Mouse (Mus musculus) ovary, postnatal 10 days (tissue): ENCODE measurements around the gene Sdk2.

Source experiments
- DNase-seq: peaks from one replicate; pipeline ENCODE4 v3.0.0; 2022; ENCODE audit warnings: low spot score

Gene Sdk2

DNA sequence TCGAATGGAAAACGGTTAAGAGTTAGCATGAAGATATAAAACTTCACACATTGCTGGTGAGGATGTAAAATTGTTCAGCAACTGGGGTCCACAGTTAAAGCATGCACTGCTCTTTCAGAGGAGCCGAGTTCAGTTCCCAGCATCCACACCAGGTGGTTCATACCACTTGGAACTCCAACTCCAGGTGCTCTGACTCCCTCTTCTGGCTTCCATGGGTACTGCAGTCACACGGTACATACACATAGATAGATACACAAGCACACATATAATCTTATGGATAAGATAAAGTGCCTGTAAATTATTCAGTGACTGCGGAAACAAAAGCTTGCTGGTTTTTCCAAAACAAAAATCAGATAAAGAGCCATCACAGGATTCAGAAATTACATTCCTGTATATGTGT, 19.9 kb downstream of the Sdk2 start:
- no peak for DNase-seq

DNA sequence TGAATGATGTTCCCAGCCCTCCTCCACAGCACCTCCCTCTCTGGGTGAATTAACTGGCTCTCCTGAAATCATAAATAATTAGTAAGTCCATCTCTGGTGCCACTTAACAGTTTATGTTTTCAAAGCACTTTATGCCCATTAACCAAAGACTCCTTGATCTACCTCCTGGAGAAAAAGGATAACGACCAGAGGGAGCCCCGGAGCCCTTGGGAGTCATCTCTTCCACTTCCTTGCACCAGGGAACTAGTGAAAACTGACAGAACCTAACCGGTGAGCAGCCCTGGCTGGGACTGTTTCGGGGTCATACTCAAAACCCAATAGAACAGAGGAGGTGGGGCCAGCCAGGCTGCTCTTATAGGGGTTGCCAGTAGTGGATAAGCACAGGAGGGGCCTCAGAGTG, 22.5 kb downstream of the Sdk2 start:
- no peak for DNase-seq

DNA sequence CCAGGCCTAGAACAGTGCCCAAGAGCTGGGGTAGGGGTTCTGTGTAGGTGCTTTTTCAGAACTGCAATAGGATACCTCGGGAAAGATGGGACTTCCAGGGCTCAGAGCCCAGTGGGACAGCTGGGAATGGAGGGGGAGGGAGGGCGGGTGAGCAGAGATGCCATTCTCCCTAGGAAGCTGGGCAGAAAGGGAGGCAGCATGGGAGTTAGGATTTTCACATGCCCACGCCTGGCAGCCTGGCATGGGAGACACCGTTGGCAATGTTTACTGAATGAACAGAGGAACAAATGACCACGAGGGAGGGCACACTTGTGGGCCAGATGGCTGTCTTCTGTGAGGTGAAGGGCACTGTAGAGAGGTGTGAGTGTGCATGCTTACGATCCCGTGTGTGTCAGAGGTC, 23.3 kb downstream of the Sdk2 start:
- DNase-seq, result no peak

DNA sequence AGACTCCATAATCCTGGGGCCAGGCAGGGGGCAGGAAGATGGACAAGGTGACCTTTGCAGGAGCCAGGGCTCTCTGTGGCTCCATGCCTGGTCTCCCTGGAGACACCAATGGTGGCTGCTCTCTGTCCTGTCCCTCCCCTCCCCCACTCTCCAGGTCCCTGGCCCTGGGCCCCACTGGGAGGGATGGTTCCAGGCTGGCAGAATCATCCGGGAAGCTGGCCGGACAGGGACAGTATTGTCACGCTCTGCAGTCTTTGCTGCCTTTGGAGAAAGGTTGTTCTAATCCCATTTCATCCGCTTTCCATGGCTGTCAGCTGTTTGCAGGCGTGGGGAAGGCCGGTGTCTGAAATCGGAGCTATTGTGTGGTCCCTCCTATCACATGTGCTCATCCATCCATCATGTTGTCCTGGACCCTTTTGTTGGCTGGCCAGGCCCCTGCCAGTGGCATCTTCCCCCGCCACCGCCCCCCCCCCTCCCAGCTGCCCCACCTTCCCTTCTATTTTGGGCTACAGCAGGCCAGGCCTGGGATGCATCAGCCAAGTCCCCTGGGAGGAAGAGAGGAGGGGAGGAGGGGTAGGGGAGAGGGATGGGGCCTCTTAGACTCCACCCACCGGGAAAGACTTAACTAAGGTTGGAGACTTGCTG, 26.3 kb downstream of the Sdk2 start:
- no peak for DNase-seq

DNA sequence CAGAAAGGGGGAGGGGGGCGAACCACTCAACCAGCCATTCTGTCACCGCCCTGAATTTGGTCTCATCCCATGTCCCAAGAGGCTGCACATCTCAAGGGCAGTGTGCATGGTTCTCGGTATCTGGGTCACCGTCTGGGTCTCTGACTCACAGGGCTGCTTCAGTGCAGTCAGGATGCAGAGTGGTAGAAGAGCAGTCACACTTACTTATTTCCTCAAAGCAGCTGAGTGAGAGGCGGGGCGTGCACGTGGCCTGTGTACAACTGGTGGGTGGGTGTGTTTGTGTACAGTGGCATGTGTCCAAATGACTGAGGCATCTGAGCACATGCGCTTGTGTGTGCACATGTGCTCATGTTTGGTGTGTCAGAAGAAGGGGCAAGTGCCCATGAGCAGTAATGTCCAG, 28.8 kb downstream of the Sdk2 start:
- DNase-seq, result no peak

DNA sequence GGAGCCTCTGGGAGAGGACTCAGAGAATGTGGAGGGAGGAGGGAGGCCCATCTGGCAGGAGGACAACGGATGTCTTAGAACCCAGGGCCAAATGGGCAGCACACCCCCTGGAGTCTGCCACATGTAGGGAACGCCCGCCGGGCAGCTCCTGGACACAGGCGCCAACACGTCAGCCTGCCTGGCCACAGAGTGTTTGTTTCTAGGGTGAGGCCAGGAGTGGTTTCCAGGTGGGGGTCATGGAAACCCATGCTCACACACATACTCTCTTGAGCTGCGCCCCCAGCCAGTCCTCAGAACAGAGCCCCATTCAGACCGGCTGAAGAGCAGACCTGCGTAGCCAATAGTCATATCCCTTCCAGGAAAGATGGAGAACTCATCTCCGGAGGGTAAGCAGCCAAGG, 35.4 kb downstream of the Sdk2 start:
- DNase-seq, result no peak

DNA sequence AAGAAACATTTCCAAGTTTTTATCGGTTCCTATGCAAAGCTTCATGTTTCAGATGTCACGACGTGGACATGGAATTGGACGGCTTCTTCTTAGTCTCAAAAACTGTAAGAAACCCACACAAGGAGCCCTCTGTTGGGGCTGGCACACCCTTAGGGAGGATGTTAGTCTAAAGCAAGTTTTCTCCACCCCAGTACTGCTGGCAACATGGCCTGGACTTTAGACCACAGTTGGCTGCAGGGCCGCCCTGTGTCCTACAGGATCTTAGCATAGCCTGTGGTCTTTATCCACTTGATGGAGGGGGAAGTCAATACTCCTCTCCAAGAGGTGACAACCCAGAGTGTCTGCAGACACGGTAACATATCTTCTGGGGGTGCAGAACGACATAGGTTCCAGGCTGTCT, 36.6 kb downstream of the Sdk2 start:
- no peak for DNase-seq

DNA sequence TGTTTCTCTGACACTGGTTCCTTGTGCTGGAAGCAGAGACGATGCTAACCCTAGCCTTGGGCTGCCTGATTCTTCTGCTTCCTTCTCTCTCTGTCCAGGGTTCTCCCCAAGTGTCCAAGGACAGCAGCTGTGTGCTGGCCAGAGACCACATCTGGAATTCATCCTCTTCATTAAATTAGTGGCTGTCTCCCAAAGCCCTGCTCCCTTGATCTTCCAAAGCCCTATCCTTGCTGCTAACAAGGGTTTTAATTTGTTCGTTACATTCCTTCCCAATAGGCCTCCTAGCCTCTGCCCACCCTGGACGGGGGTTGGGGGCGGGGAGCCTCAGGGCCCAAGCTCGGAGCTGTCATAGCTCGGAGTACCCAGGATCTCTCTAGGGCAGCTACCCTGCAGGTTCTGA, 38.3 kb downstream of the Sdk2 start:
- DNase-seq, result no peak

DNA sequence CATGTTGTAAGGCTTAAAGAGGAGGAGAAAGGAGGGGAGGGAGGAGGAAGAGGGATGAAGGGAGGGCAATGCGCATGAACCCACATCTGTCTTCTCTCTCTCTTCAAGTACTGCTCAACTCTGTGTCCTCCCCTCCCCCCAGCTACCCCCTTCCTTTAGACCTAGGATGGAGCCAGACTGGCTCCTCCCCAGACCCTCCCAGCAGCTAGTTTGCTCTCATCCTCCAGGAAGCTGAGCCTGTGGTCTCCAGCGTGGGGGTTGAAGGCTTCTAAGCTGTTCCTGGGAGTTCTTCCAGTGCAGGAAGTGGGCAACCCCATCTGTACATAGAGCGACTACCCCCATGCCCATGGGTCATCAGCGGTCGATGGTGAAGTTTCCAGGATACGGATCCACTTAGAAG, 38.8 kb downstream of the Sdk2 start:
- DNase-seq, result no peak

DNA sequence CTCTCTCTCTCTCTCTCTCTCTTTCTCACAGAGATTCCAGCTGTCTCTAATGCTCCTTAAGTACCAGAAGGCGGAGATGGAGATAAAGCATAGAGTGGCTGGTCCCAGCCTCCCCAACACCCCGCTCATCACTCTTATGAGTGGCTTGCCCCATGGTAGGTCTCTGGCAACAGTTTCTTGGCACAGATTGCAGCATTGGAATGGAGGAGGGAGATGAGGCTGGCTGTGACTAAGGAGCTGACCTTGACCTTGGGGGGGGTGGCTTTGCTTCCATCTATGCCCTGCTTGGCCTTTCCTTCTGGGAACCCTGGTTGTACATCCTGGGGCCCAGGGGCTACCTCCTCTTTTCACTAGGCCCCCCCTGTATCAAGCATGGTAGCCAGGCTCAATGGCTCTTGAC, 41.8 kb downstream of the Sdk2 start:
- DNase-seq, result no peak

DNA sequence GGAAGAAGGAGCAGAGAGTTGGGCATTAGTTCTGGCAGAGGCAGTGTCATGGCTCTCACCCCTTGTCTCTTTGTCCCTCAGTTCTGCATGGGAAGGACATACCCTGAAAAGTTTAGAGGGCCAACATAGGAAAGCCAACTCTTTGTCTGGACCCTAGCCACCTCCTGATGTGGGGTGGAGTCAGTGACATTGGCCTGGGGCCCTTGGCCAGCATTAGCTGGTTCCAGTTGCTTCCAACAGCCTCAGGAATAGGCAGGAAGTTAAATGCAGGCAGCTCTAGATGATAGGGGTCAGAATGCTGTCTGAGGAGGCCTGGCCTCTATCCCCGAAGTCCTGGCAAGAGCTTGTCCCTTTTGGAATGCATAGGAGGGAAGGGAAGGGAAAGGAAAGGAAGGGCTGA, 42.9 kb downstream of the Sdk2 start:
- no peak for DNase-seq

DNA sequence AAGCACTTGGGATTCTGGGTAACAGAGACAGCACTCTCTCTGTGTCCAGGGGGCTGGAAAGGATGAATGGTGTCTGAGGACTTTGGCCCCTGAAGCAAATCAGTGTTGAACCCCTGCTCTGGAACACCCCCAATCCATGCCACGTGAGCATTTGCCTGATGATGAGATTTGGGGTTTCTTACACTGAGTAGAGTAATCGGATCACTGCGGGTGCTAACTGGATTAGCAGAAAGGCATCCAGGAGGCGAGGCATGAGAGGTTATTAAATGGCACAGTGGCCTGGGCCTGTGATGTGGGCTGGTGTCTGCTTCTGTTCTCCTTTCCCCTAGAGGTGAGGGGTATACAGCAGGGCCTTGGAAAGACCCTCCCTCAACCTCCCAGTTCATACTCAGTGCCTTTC, 44.7 kb downstream of the Sdk2 start:
- DNase-seq, result no peak

DNA sequence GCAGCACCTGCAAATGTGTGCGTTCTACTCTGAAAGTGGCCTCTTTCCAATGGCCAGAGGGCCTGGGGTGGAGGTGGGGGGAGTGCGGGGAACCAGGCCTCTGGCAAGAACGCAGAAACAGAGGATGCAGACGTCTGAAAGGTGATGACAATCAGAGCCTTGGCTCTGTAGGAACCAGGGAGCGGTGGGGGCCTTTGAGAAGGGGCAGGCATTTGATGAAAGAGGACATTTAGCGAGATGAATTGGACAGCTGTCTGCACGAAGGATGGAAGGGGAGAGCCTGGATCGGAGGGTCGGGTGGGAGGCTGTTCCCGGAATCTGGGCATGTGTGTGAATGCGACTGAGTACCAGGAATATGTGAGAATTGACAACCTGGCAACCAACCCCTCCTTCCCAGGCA, 47.8 kb downstream of the Sdk2 start:
- DNase-seq, result no peak

DNA sequence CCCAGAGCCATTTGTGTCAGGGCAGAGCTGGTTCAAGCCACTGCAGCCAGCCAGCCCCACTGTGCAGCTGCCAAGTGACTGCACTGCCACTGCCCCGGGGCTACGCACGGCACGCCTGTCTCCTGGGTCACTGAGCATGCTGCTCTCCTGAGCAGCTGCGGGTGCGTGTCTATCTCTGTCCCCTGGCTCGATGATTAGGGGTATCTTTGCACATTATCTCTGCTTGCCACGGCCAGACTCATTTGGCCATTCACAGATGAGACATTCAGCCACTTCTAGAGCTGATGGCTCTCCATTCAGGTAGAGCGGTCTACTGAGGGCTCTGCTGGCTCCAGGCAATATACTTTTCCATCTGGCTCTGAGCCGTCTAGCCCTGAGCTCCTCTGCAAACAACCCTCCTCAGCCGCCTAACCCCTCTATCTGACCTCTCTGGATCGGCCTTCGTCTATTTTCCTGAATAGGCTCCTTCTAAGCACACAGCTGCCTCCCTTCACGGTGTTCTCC, 49.9 kb downstream of the Sdk2 start:
- DNase-seq, result no peak

DNA sequence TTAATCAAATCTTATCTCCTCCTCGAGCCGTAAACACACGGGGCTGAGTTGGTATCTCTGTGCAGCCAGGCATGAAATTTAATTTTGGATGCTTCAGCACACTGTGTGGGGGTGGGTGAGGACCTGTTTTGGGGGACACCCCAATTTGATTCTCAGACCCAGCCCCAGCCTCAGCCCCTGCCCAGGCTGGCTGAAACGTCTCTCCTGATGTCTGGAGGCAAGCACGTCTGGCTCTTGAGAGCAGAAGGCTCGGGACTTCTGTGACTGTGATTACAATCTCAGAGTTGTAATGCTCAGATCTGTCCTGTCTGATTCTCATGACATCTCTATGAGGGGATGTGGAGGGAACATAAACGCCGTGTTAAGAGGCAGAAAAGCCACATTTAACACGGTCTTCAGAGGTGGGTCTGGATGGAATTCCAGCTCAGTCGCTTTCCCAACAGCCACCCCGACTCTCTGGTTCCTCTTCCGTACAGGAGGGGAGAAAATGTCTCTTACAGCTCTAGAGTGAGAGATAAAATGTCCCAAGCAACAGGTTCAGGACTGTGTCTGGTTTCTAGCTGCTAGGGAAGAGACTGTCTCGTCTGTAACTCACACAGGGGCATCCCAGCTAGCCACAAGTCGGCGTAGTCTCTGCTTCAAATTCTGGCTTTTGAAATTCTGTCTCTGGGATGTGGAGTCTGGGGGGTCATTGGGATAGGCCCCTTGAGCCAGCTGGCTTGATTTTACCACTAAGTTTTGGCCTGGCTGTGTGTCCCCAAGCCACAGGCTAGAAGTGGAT, 50.5 kb downstream of the Sdk2 start:
- no peak for DNase-seq

DNA sequence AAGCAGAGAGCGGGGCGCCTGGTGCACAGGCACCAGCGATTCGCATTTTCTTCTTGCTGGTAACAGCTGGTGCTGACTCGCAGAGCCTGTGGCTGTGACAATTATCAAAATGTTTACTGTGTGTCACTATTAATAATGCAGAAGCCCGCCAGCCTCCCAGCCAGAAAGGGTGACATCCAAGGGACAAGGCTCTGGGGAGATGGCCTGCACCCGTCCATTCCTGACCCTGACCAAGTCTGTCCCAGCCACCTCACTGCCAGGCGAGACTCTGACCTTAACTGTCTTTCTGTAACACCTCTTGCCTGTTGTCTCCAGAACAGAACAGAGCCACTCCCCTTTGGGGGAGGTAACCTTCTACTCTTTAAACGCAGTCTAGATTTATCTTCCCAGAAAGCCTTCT, 55.3 kb downstream of the Sdk2 start:
- DNase-seq, result no peak

DNA sequence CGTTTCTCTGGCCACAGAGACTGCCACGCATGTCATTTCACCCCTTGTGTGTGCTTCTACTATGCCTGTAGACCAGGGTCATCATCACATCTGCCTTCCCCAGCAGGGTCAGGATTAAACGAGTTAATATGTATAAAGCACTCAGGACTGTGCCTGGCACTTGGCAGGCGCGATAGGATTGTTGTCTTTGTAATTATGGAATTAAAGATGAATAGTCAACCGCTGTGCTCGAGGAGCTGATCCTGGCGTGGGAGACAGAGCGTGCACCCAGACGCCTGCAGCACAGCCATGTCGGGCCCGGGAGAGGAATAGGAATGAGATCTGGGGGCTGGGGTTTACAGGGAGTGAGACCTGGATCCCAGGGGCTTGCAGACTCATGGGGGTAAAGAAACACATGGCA, 61.0 kb downstream of the Sdk2 start:
- no peak for DNase-seq

DNA sequence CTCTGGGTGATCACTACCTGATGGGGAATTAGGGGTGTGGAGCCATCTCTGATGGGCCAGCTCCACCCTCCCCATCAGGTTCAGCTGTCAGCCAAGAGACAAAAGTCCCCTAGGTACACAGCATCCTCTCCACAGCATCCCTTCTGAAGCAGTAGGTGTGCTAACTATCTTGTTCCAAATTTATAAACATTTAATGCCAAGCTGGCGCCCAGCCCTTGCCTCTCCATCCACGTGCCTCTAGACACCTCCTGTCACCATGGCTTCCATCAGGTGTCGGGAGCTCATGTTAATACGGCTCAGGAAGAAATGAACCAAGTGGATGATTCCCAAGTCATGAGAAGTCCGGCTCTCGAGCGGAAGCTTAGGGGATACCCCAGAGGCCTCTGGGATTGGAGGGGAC, 62.2 kb downstream of the Sdk2 start:
- DNase-seq, result no peak

DNA sequence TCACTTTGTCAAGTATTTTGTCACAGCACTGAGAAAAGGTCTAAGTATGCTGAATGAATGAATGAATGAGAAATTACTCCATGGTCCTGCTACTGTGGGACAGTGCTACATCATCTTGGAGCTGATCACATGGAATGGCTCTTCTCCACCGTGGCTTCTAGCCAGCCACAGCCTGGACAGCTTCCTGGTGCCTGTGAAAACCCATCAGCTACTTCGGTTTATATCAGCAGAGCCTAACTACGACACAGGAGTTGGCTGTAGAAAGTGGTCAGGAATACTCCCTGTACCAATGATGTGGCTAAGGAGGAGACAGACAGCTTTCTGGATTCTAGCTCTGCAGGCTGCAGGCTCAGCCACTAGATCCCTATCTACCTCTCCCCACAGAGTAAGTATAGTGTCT, 63.7 kb downstream of the Sdk2 start:
- no peak for DNase-seq

DNA sequence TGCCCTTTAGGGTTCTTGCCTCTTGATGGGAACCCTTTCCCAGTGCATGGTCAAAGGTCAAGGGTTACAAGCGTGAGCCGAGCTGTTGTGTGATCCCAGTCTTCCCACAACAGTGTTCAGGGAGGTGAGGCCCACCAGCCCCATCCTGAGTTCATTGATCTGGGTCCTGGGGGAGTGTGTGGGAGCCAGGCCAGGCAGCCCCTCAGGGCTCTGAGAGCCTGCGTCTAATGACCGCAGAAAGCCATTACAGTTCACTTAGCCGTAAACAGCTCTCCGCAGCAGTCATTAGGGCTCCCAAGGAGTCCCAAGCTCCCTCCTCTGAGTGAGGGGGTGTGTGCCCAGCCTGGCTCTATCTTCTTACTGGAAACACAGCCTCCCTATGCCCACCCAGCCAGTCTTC, 66.8 kb downstream of the Sdk2 start:
- DNase-seq, result no peak

DNA sequence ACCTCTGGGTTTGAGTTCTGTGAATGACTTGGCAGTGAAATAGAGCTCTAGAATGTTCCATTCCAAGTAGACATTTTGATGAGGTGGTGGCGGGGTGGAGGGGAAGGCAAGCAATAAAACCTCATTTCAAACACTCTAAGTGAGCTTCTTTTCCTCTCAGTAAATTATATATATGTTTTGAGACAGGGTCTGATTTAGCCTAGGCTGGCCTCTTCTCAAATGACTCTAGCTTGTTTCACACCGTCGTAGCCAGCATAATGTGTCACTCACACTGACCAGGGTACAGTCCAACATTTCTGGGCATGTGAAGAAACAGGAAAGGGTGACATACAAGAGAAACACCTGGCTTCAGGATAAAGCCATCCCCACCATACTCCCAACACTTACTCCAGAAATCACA, 68.1 kb downstream of the Sdk2 start:
- DNase-seq, result no peak

DNA sequence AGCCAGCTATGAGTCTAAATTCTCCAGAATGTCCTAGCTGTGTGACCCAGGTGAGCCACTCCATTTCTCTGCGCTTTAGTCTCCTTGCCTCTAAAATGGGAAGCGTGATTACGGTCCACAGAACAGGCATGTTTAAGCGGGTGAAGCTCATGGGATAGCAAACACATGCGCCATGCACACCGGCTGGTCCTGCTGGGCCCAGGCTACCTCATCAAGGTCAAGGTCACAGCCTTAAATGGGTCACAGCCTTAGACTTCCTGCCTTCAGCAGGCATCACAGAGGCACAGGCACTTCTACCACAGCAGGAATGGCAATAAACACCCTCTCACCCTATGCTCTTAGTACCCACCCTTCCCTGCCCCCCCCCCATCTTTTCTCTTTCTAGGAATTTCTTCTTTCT, 72.9 kb downstream of the Sdk2 start:
- DNase-seq, result no peak

DNA sequence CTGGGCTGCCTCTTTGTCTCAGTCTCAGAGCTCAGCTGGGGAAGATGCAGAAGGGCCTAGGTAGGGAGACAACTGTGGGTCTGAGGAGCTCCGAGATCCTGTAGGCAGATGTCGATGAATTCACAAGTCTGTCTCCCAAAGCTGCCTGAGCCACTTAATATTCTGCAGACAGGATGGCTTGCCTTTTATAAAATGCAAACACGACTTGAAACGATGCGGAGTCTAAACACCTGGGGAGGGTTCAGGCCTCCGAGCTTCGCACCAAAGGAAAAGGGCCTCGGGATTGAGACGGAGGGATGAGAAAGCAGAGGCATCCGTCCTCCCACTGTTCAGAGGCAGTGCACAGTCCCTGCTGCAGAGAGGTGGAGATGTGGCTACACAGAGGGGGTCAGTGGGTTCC, 74.0 kb downstream of the Sdk2 start:
- no peak for DNase-seq

DNA sequence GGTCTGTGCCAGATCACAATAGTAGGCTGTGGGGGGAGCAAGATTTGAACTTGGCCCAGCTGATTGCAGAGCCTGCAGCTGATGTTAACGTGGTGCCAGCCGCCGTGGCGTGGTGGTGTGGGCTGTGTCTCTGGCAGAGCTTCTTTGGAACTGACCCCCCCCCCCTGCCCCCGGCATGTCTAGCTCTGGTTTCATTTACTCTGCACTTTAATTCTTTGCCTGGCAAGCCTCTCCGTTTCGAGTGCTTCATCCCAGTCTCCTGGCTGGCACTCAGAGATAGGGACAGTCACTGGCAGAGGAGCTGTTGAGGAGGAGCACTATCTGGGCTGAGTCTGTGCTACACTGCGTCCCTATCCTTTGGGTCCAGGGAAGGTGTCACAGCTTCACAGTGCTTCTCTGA, 75.0 kb downstream of the Sdk2 start:
- DNase-seq, result no peak
